Mouse (Mus musculus) liver, postnatal 0 days (tissue): ENCODE data around the gene Cwc25.

Experiments
- CTCF ChIP-seq: sonication (generic); IDR thresholded peaks from 2 replicates; pipeline ENCODE4 v1.5.1; 2016; ENCODE audit warnings: antibody characterized with exemption, low read depth
- EP300 ChIP-seq: IDR thresholded peaks from 2 replicates; pipeline ENCODE4 v1.6.1; 2016; ENCODE audit warnings: antibody characterized with exemption, low read depth, mild to moderate bottlenecking

- TF ChIP-seq CTCF, result no peak
- no peak for TF ChIP-seq EP300
Measured at GRCm38 (mm10) chr11:97717369-97718280, 48.7 kb downstream of the Cwc25 start.
